Mouse (Mus musculus) frontal cortex, adult 2 months (tissue): ENCODE measurements around the gene Il27ra. TPM values are rescaled to one million over a fixed set of nuclear protein-coding genes. Genes with fewer than 3 reads are reported as not detected.
"Not testable (repeated sequence)": the region's sequence is repeated elsewhere in the genome, so short reads cannot be mapped to it uniquely, and the experiment has no call there.

Experiments
- DNase-seq, 2 experiments: peaks; one replicate each; pipeline ENCODE4 v3.0.0; 2022; ENCODE audit warnings: low spot score in 1 of 2; ENCODE audit errors: extremely low spot score in 1 of 2
- polyA plus RNA-seq: library from polyadenylated mRNA; depleted of rRNA; stranded (reverse); fragments of >200 nt; gene quantifications from 2 replicates; pipeline ENCODE4 v1.2.3, GENCODE M21; 2012; rRNA removed

The Il27ra gene
- polyA plus RNA-seq, 1 experiment: 0.42 TPM

DNA sequence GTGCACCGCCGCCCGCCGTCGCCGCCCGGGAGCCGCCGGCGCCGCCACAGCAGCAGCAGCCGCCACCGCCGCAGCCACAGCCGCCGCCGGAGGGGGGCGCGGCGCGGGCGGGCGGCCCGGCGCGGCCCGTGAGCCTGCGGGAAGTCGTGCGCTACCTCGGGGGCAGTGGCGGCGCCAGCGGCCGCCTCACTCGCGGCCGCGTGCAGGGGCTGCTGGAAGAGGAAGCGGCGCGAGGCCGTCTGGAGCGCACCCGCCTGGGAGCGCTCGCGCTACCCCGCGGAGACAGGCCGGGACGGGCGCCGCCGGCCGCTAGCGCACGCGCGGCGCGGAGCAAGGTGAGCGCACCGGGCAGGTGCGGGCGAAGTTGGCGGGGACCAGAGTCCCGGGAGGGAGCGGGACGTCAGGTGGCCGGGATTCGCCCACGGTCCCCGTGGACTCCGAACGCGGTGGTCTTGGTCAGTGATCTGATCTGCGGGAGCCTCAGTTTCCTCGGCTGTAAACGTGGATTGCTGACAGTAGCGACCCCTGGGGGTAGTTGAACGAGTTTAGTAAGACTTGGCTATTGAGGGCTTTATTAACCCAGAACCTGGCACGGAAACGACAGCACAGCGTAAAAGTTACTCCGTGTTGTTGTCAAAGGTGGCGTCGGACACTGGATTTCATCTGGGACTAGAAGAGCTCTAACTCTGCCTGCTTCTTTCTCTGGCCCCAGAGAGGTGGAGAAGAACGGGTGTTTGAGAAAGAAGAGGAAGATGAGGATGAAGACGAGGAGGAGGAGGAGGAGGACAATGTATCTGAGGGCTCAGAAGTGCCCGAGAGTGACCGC, 43.9 kb downstream of the Il27ra start:
- peak in 1 of 2 experiments; percentile 50 for DNase-seq

DNA sequence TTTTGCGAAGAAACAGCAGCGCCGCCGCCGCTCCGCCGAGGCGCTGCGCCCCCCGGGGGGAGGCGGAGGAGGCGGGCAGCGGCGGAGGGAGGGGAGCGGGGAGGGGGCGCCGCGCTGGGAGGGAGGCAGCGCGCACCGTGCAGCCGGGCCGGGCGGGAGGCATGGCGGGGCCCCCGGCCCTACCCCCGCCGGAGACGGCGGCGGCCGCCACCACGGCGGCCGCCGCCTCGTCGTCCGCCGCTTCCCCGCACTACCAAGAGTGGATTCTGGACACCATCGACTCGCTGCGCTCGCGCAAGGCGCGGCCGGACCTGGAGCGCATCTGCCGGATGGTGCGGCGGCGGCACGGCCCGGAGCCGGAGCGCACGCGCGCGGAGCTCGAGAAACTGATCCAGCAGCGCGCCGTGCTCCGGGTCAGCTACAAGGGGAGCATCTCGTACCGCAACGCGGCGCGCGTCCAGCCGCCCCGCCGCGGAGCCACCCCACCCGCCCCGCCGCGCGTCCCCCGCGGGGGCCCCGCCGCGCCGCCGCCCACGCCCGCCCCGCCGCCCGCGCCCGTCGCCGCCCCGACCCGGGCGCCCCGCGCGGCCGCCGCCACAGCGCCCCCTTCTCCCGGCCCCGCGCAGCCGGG, 44.8 kb downstream of the Il27ra start, which contains the start of gene Samd1:
Samd1 (plus strand) TSS at position 162 of the 631 bp plus-strand sequence.
- peak in 1 of 2 experiments; percentile 52 for DNase-seq

GRCm38 (mm10) chr8:83996567-83997505, 45.6 kb downstream of the Il27ra start:
- DNase-seq: peak in 1 of 2 experiments; percentile 70

DNA sequence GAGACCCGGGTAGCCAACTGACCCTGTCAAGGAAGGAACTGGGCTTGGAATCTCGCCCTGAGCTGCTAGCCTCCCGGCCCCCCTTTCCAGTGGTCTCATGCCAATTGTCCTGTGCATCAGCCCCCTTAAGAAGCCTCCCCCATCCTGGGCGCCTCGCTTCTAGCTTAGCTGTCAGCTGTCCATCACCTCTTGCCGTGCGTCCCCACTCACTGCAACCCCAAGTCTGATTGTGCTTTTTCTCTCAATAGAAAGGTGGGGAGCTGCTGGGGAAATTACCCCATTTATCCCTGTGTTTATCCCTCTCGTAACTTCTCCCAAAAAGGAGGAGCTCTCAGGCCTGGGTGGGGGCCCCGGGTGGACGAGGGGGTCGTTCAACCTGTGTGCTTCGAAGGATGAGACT, 46.4 kb downstream of the Il27ra start:
- DNase-seq: no peak

DNA sequence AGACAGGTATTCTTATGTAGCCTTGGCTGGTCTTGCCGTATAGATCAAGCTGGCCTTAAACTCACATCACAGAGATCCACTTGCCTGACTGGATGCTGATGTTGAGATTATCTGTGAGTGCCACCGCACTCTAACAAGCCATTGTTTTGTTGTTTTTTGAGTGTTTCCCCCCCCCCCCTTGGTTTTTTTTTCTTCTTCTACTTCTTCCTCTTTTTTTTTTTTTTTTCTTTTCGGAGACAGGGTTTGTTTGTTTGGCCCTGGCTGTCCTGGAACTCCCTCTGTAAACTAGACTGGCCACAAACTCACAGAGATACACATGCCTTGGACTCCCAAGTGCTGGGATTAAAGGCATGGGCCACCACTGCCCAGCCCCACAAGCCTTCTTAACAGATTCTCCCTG, 48.4 kb downstream of the Il27ra start:
- no peak for DNase-seq

DNA sequence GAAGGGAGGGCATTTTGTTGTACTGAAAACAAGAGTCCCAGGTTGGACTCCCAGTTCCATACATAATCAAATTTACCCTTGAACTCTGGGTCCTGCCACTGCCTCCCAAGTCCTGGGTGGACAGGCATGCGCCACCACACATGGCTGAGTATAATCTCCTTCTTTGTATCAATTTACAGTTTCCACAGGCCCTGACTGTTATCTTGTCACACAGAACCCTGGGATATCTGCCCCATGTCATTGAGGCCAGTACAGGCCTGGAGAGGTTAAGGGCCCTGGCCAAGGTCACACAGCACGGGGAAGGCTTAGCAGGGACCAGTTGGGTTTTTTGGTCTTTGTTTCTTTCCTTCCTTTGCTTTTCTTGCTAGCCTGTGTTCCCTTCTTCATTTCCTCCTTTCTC, 49.9 kb downstream of the Il27ra start:
- no peak for DNase-seq

- DNase-seq: no peak
Measured at GRCm38 (mm10) chr8:83990170-83990569, 52.2 kb downstream of the Il27ra start.

- no peak for DNase-seq
Measured at GRCm38 (mm10) chr8:83989243-83989642, 53.1 kb downstream of the Il27ra start.

- DNase-seq: not testable (repeated sequence)
Measured at GRCm38 (mm10) chr8:83983222-83983621, 59.2 kb downstream of the Il27ra start.

DNA sequence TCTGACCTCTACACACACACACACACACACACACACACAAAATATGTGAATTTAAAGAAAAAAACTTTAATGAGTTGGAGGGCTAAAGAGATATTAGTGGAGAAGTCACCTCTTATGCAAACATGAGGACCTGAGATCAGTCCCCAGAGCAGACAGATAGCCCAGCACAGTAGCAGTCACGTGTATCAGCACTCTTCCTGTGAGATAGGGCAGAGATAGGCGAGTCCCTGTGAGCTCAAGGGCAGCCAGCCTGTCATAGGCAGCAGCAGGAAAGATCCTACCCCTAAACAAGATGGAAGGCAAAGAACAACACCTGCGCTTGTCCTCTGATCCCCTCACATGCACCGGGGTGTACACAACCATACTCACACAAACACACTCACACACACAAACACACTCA, 59.9 kb downstream of the Il27ra start:
- DNase-seq: no peak

DNA sequence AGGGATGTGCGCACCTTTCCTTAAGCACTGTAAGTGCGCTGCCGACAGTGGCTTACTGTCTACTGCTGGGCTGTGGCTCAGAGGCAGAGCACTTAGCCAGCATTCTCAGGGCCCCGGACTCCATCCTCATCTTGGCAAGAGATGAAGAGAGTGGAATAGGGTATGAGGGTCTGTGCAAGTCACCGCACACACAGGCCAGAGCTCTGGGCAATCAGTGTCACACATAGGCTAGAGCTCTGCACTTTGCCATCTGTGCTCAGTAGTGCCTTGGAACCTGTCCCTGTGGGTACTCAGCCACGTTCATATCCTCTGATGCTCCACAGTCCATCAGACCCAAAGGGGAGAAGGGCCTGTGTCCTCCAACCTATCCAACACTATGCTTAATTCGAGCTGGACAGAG, 60.9 kb downstream of the Il27ra start:
- DNase-seq: no peak

DNA sequence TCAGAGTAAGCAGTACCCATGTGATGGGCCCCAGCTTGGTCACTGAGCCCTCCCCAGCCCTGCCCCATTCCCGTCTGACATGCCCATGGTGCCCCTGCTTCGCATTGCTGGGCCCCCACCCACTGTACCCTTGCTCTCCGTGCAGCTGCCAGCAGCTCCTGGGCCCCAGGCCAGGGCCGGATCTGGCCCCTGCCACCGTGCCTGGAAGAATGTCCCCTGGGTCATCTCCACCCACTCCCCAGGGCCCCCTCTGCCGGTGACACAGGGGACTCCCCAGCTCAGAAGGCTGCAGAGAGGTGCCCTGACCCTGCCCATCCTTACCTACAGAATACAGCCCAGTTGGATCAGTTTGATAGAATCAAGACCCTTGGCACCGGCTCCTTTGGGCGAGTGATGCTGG, 61.5 kb downstream of the Il27ra start:
- no peak for DNase-seq

Other genes with a start within 250 kb of the Il27ra start
- gene Adgrl1, start 142.5 kb downstream of the Il27ra start, polyA plus RNA-seq: 199 and 247 TPM in 2 replicates
- 0.63 and 0.68 TPM in 2 replicates for gene Gm10644, start 87.4 kb downstream of the Il27ra start, polyA plus RNA-seq
- gene Asf1b, start 87.1 kb downstream of the Il27ra start, polyA plus RNA-seq: 1.2 and 1.6 TPM in 2 replicates
- 161 and 176 TPM in 2 replicates for gene Prkaca, start 69.6 kb downstream of the Il27ra start, polyA plus RNA-seq
- gene Samd1, start 44.9 kb downstream of the Il27ra start, polyA plus RNA-seq: 47.4 and 48.4 TPM in 2 replicates
- gene 1700067K01Rik, start 41.1 kb downstream of the Il27ra start, polyA plus RNA-seq: not detected in 2 replicates
- 1.4 and 2.4 TPM in 2 replicates for gene 2210011C24Rik, start 30.4 kb downstream of the Il27ra start, polyA plus RNA-seq
- 1.9 and 2.2 TPM in 2 replicates for gene Palm3, start 21.1 kb downstream of the Il27ra start, polyA plus RNA-seq
- not detected in 2 replicates for gene Rln3, start 2.4 kb upstream of the Il27ra start, polyA plus RNA-seq
- gene Gm10643, start 22.5 kb upstream of the Il27ra start, polyA plus RNA-seq: 3.7 and 5.3 TPM in 2 replicates
- gene Rfx1, start 24.2 kb upstream of the Il27ra start, polyA plus RNA-seq: 36.6 and 37.9 TPM in 2 replicates
- gene Dcaf15, start 62.2 kb upstream of the Il27ra start, polyA plus RNA-seq: 32.9 and 40.8 TPM in 2 replicates
- gene Podnl1, start 83.4 kb upstream of the Il27ra start, polyA plus RNA-seq: 0.04 and 0.08 TPM in 2 replicates
- gene Cc2d1a, start 105.3 kb upstream of the Il27ra start, polyA plus RNA-seq: 38.4 and 40.2 TPM in 2 replicates
- 2.6 and 2.9 TPM in 2 replicates for gene 4930432K21Rik, start 105.4 kb upstream of the Il27ra start, polyA plus RNA-seq
- 2.1 and 2.6 TPM in 2 replicates for gene Nanos3, start 142.6 kb upstream of the Il27ra start, polyA plus RNA-seq
- 13.7 TPM in 2 replicates for gene Zswim4, start 194.5 kb upstream of the Il27ra start, polyA plus RNA-seq
- gene D8Ertd738e, start 207.1 kb upstream of the Il27ra start, polyA plus RNA-seq: 216 and 261 TPM in 2 replicates
- gene Mri1, start 214.7 kb upstream of the Il27ra start, polyA plus RNA-seq: 26.0 and 30.5 TPM in 2 replicates
- 34.8 and 35.6 TPM in 2 replicates for gene Ccdc130, start 227.8 kb upstream of the Il27ra start, polyA plus RNA-seq